Mouse (Mus musculus): Measurements from ENCODE around the gene Klhl11.

Klhl11 gene

DNA sequence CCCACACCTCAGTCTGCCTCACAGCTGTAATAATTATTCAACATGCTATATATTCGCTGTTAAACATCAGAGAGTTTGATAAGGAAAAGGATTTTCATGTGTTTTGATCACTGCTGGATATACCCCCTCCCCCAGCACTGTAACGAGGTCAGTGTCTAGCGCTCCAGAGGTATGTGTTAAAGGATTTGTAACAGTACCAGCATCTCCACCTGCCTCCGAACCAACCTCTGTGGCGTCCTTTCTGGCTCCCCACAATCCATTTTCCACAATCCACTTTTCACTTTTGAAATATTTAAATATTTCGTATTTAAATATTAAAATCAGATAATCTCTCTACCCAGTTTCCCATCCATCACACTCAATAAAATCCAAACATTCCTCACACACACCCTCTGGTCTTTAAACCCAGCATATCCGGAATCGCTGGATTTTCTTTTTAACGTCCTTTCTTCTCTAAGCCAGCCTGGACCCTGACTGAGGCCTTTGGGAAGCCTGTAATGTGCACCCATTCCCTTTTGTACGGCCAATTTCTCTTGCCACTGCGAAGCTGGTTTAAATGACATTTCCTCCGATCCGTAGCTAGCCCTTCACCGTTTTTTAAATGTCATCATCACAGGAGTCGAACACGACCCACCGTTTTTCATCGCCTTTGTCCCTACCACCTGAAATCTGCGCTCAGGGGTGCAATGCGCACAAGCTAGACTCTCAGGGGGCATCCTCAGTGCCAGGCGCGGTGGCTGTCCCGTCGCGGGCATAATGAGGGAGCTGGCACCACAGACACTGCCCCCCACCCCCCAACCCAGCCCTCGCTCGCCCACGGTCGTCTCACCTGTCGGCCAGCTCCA is 967 bp downstream of the Klhl11 start:
- no peak for DNase-seq (ENCODE audit: low spot score in 2 of 2)

DNA sequence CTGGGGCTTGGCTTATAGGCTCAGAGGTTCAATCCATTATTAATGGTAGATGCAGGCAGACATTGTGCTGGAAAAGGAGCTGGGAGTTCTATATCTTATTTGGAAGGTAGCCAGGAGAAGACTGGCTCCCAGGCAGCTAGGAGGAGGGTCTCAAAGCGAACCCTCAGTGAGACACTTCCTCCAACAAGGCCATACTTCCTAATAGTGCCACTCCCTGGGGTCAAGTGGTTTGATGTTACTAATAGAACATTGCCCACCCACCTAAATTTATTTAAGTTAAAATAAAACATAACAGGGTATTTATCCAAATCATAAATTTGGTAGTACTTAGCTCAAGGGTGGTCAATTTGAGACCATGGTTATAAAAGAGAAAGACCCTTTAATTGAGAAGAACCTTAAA is 6.7 kb downstream of the Klhl11 start:
- no peak for DNase-seq (ENCODE audit: low spot score in 2 of 2)

DNA sequence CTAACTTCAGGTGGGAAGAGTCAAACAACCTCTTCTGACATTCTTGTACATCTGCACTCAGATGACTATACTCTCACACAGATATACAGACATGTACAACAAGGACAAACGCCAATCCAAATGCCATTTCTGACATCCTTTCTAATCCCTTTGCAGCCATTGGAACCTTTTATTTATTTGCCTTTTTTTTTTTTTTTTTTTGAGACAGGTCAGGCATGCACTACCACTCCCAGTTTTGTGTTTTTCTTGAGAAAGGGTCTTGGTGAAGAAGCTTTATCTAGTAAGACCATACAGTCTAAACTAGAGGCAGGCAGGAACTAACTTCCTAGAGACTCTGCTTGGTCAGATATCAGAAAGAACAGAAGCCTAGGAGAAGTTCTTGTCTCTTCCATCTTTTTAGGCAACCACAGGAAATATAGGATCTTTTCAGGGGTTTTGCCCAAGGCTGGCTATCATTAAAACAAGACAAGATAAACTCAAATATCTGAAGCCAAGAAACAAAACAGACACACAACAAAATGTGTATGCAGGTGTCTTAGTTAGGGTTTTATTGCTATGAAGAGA is 7.2 kb downstream of the Klhl11 start:
- no peak for DNase-seq (ENCODE audit: low spot score in 2 of 2)

- no peak for DNase-seq (ENCODE audit: low spot score in 2 of 2)
These were observed 9.8 kb downstream of the Klhl11 start for GRCm38 (mm10) chr11:100462699-100463098.

DNA sequence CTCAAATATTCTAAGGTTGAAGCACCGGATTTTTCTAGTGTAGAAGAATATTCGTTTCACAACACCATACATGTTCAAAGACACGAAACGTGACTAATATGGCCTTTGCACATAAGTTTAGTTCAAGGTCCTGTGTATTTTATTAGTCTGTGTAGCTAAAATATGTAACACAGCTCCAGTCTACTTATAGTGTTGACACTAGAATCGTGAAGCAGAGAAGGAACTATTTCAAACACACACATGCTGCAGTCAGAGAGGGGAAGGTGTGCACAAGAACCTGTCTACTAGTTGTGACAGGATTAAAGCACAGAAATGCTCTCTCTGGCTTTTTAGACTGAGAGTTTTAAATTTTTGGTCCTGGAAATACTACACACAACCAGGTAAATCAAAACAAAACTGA is 14.8 kb downstream of the Klhl11 start:
- no peak for DNase-seq (ENCODE audit: low spot score in 2 of 2)

- no peak for DNase-seq (ENCODE audit: low spot score in 2 of 2)
These were observed 15.3 kb downstream of the Klhl11 start for GRCm38 (mm10) chr11:100457247-100457646.

DNA sequence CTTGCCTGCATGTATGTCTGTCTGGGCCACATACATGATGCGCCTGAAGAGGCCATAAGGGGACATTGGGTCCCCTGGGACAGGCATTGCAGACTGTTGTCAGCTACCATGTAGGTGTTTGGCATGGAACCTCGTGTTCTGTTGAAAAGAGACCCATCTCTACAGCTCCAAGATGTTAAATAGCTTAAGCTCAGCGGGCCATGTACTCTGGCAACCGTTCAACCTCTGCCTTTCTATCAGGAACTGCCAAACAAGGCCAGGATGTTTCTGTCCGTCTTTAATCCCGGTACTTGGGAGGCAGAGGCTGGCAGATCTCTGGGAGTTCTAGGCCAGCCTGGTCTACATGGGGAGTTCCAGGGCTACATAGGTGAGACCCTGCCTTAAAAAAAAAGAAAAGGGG is 29.9 kb downstream of the Klhl11 start:
- DNase-seq (ENCODE audit: low spot score in 2 of 2) = no peak

DNA sequence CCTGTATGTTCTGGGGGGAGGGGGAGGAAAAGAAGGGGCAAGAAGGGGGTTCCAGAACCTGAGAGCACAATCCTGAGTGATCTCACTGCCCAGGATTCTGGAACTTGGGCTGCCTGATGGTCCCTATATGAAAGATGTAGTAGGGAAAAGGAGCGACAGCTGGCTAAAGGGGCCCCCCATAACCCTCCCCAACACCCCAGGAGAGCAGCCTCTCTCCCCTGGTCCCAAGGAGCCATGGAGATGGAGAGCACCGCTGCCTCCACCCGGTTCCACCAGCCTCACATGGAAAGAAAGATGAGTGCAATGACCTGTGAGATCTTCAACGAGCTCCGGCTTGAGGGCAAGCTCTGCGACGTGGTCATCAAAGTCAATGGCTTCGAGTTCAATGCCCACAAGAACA is 30.7 kb downstream of the Klhl11 start, which contains the start of the genes Nt5c3b and Klhl10:
Gene Nt5c3b, minus strand, starts transcription at position 12 of the 400 bp plus-strand sequence.
Gene Klhl10, plus strand, starts transcription at position 121 of the 400 bp plus-strand sequence.
- DNase-seq (ENCODE audit: low spot score in 2 of 2) = no peak

DNA sequence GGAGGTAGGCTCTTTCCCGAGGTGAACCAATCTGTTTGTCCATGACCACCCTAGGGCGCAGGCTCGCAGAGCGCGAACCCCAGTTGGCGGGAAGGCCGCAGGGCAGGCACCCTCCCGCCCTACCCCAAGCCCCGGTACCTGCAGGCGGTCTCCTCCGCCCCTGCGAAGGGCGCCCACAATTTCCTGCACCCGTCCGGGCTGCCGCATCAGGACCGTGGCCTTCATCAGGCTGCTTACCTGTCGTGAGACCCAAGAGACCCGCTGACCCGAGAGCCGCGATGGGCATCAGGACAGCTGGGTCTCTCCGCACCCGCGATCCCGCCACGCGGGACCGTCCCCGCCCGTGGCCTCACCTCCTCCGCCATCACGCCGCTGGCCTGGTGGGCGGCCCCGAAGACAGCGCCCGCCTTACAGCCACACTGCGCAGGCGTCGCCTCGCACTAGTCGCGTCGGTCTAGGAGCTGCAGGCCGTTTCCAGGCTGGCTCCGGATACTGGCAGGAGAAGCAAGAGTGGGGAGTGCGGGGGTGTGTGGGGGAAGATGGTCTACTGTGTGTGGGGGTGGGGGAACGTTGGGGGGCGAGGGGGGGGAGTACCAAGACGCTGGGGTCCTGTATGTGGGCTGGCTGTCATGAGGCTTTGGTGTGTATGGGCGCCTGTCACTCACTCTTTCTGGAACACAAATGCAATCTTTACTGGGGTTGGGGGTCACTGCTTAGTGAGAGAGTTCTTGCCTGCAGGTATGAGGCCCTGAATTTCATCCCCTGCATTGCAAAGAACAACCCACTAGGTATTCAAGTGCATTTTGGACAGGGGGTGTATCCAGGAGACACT is 31.6 kb downstream of the Klhl11 start:
- peak; percentile 79 to 89 for DNase-seq (ENCODE audit: low spot score in 2 of 2)

GRCm38 (mm10) chr11:100437901-100438300 is 34.6 kb downstream of the Klhl11 start:
- no peak for DNase-seq (ENCODE audit: low spot score in 2 of 2)

DNA sequence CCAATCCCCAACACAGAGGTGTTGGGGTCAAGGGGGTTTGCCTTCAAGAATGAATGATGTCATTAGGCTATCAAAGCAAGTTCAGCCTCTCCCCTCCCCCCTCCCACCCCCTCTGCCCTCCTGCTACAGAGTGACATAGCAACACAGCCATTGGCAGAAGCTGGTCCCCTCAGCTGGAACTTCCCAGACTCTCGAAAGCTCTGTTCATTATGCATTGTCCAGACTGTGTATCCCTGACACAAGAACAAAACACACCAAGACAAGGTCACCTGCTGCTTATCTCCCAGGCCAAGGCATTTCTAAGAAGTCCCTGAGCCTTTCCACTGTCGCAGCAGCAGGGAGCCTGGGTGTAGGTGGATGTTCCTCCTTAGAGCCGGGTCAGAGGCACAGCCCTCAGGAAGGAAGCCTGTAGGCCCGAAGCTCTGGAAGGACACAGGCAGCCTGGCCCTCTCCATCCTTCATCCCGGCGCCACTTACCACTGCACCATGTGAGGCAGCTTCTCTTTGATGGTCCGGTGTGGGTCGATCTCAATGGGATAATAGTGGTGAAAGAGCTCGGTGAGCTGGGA is 36.8 kb downstream of the Klhl11 start:
- peak in 1 of 2 experiments; percentile 50 for DNase-seq (ENCODE audit: low spot score in 2 of 2)

DNA sequence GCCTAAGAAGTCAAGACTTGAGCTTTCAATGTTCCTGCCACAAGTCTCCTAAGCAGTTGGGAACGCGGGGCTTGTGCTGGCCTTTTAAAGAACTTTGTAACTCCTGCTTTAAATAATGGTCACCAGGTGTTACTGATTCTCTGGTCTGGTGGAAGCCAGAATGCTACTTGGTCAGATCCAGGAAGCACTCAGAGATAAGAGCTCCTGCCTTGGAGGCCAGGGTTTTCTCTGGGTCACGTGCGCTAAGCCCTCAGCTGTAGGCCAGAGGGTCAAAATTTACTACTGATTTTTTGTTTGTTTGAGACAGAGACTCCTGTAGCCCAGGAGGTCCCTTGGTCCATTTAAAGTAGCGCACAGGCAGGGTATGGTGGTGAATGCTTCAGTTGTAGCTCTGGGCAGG is 40.5 kb downstream of the Klhl11 start:
- DNase-seq (ENCODE audit: low spot score in 2 of 2) = no peak

DNA sequence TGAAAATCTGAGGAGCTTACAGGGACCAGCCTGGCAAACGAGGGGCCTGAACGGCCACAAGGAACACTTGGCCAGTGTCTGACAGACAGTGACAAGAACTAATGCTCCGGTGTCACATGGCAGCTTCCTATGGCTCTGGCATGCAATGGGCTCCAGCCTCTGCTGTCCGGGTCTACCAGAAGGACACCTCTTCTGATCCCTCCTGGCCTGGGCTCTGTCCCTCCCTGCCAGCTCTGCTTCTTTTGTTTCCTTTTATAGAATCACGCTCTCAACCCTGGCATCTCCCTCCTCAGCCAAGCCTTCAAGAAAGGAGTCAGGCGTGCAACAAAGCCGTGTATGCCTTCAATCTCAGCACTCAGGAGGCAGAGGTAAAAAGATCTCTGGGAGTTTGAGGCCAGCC is 42.5 kb downstream of the Klhl11 start:
- DNase-seq (ENCODE audit: low spot score in 2 of 2) = no peak

- no peak for DNase-seq (ENCODE audit: low spot score in 2 of 2)
These were observed 43.8 kb downstream of the Klhl11 start for GRCm38 (mm10) chr11:100428612-100429199.

DNA sequence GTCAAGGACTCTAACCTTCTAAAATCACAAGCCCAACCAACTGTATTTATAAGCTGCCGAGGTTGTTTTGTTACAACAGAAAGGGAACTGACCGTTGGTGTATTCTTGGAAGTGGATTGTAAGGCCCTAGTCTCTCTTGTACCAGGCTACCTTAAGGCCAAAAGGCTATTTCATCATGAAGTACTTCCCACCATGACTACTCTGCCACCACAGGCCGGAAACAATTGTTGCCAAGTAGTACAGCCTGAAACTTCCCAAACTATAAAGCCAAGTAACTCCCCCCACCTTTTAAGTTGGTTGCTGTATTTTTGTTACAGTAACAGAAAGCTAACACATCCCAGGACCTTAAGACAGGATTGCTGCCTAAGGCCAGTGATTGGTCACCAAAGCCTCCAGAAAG is 45.7 kb downstream of the Klhl11 start:
- no peak for DNase-seq (ENCODE audit: low spot score in 2 of 2)

GRCm38 (mm10) chr11:100425851-100426250 is 46.7 kb downstream of the Klhl11 start:
- DNase-seq (ENCODE audit: low spot score in 2 of 2) = peak; percentile 61 to 86

GRCm38 (mm10) chr11:100423836-100424235 is 48.7 kb downstream of the Klhl11 start:
- no peak for DNase-seq (ENCODE audit: low spot score in 2 of 2)

- DNase-seq (ENCODE audit: low spot score in 2 of 2) = no peak
These were observed 51.0 kb downstream of the Klhl11 start for GRCm38 (mm10) chr11:100421537-100421936.

DNA sequence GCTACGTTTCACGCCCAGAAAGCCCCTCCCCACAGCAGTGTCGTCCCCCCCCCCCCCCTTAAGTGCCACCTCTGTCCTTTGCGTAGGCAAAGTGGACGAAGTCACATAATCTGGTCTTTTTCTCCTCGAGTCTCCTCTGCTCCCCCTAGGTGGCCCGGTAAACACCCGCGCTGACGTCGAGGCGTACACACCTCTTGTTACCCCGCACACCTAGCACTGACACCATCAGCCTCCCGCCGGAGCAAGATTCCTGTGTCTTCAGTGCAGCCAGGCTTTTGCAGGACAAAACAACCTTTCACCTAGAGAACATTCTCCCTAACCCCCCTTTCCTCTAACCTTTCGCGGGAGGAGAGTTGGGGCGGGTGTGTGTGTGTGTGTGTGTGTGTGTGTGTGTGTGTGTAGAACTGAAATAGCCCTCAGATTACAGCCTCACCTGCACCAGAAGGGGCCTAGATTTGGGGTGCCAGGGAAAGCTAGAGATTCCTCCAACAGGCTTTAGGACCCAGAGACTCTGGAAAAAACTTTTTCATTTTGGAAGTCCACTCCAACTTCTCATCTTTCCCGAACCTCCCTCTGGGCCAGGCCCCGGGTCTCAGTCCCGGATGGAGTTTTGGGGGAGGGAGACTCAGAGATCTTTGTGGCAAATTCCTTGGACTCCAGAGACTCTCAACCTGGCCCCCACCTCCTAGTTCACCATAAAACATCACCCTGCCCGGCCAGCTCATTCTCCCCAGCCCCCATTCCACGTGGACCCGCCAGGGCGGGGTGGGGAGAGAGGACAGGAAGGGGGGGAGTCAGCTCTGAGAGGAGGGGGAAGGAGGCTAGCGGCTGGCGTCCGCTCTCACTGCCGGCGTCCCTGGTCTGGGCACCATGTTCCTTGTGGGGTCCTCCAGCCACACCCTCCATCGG is 57.4 kb downstream of the Klhl11 start, which contains the start of gene Fkbp10:
Gene Fkbp10, plus strand, starts transcription at position 784 of the 909 bp plus-strand sequence.
- DNase-seq (ENCODE audit: low spot score in 2 of 2) = no peak

Data from spleen, postnatal 4 days (tissue).